Mouse (Mus musculus) limb, embryonic 12.5 days (tissue): ENCODE data around the gene Pax3. TPM values are rescaled to one million over a fixed set of nuclear protein-coding genes. Genes with fewer than 3 reads are reported as not detected.
A peak's percentile ranks its signal among the peaks of the same experiment; 100 is the strongest.

Experiments
- ATAC-seq: fragments of 200-750 bp; cut with Nextera tagmentation; 2 replicates; pipeline ENCODE4 v1.8.0; 2017; ENCODE audit warnings: low read depth, moderate TSS enrichment; ENCODE audit not compliant: insufficient number of reproducible peaks, insufficient read depth, low FRiP score, low TSS enrichment
- H3K27ac ChIP-seq: fragments of 300-500 bp; sonication (generic); 2 replicates; pipeline ENCODE4 v1.5.1; 2016; ENCODE audit warnings: mild to moderate bottlenecking, moderate library complexity
- H3K27me3 ChIP-seq: fragments of 300-500 bp; sonication (generic); 2 replicates; pipeline ENCODE4 v1.6.1; 2016; ENCODE audit warnings: mild to moderate bottlenecking, moderate library complexity
- H3K36me3 ChIP-seq: fragments of 300-500 bp; sonication (generic); 2 replicates; pipeline ENCODE4 v1.6.1; 2016; ENCODE audit warnings: mild to moderate bottlenecking, moderate library complexity
- H3K4me1 ChIP-seq: fragments of 300-500 bp; sonication (generic); replicated peaks from 2 replicates; pipeline ENCODE4 v1.6.1; 2016
- H3K4me2 ChIP-seq: fragments of 300-500 bp; sonication (generic); 2 replicates; pipeline ENCODE4 v1.6.1; 2016; ENCODE audit warnings: mild to moderate bottlenecking, moderate library complexity
- H3K4me3 ChIP-seq: fragments of 300-500 bp; sonication (generic); replicated peaks from 2 replicates; pipeline ENCODE4 v1.5.1; 2016; ENCODE audit warnings: mild to moderate bottlenecking
- H3K9ac ChIP-seq: fragments of 300-500 bp; sonication (generic); replicated peaks from 2 replicates; pipeline ENCODE4 v1.6.1; 2016; ENCODE audit warnings: mild to moderate bottlenecking, moderate library complexity
- H3K9me3 ChIP-seq: fragments of 300-500 bp; sonication (generic); 2 replicates; pipeline ENCODE4 v1.6.1; 2016; ENCODE audit warnings: mild to moderate bottlenecking, moderate library complexity
- WGBS: fragments of 180-500 bp; shearing (Covaris S2); methylation state at CpG from one replicate; pipeline ENCODE4 v1.1.7; 2016; 5-methylcytosine and 5-hydroxymethylcytosine counted together
- polyA plus RNA-seq: library from polyadenylated mRNA; unstranded; fragments of >200 nt; fragmentation: Nextera tagmentation; extraction: Ambion mirVana; gene quantifications from 2 replicates; pipeline ENCODE4 v1.2.1, GENCODE M21; 2016

Gene Pax3
- polyA plus RNA-seq, 1 experiment from 2014 or later = 1.6 TPM

DNA sequence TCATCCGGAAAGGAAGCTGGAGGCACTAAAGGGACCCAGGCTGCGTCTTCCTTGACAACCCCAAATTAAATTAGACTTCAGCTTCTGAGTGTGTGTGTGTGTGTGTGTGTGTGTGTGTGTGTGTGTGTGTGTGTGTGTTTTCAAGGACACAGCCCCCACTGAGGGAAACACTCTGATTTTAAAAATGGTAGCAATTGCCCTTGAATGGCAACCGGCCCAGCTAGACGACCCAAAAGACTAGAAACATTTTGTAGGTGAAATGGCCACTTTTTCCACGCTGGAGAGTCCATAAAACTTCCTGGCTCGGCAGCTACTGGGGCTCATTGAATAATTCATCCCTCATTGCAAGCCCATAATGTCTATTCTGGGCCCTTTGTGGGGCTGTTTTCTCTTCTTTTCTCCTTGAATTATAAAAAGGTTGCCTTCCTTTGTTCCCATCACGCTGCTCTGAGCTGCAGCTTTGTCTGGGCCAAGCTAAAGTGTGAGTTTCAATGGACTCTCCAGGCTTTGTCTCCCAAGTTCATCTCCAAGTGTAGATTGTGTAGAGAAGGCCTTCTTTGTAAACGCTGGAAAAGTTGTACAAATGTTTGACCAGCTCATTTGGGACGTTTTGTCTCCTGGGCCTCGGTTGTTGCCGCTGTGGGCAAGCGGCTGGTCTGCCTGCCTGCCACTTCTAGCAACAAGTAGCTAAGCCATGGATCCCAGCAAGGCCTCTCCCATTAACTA lies 6.4 kb downstream of the Pax3 start:
- Histone ChIP-seq H3K4me1 (peaks cover 18% of the 10 kb centered on the region), H3K9me3 (no peaks in the 10 kb centered on the region), H3K27me3 (peaks cover 91% of the 10 kb centered on the region), H3K9ac (no peak overlapping the region), H3K27ac (no peak overlapping the region), H3K36me3 (no peaks in the 10 kb centered on the region), H3K4me3 (no peak overlapping the region), H3K4me2 (no peak overlapping the region)
- 4% methylated on average over 12 of the region's 12 CpGs for WGBS
- ATAC-seq = no peak

GRCm38 (mm10) chr1:78189501-78190345 lies 7.2 kb downstream of the Pax3 start:
- no peak overlapping the region for H3K27ac ChIP-seq
- no peak for ATAC-seq
- H3K9ac ChIP-seq = peak overlapping the region; percentile 28
- H3K27me3 ChIP-seq = peaks cover 91% of the 10 kb centered on the region
- H3K4me3 ChIP-seq = peak overlapping the region; percentile 39
- no peaks in the 10 kb centered on the region for H3K36me3 ChIP-seq
- H3K4me2 ChIP-seq = peak overlapping the region; percentile 66
- H3K4me1 ChIP-seq = peaks cover 18% of the 10 kb centered on the region
- no peaks in the 10 kb centered on the region for H3K9me3 ChIP-seq
- WGBS = 0% methylated on average over 44 of the region's 47 CpGs

DNA sequence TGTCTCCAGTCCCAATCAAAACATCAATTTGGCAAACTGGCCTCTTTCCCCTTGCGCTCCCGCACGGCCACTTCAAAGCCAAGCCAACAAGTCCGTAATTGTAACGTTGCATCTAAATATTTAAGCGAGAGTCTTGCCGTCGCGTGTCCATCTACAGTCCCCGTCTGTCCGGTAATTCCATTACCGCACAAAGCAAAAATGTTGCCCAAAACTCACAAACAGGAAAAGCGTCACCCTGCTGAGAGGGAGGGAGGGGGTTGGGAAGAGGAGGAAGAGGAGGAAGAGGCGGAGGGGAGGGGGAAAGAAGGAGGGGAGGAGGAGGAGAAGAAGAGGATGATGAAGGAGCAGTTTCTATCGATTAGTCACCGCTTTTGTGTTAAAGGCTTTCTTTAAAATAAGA lies 7.9 kb downstream of the Pax3 start:
- no peak overlapping the region for H3K27ac ChIP-seq
- peak overlapping the region; percentile 66 for H3K4me2 ChIP-seq
- H3K9me3 ChIP-seq = no peaks in the 10 kb centered on the region
- H3K4me3 ChIP-seq = peak overlapping the region; percentile 39
- H3K9ac ChIP-seq = peak overlapping the region; percentile 28; the same call in 1 of the 2 replicates
- ATAC-seq = no peak
- H3K36me3 ChIP-seq = no peaks in the 10 kb centered on the region
- under 1% methylated on average over 16 of the region's 16 CpGs for WGBS
- peaks cover 18% of the 10 kb centered on the region for H3K4me1 ChIP-seq
- peaks cover 85% of the 10 kb centered on the region for H3K27me3 ChIP-seq

DNA sequence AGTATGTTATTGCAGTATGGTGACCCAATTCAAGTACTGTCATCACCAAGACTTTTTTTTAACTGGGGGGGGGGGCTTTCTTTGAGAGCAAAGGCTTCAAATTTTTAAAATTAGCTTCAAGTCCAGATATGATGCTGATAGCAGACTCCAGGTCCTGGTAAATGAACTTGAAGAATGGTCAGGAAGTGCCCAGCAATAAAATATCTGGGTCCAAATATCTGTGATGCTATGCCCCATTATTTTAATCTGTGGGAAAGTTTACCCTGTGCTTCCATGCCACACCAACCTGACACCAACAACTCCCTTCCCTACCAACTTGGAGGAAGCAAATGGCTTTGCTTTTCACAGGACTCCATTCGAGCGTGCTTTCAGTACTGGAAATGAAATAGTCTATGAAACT lies 8.6 kb downstream of the Pax3 start:
- Histone ChIP-seq H3K9ac (no peak overlapping the region), H3K4me3 (no peak overlapping the region), H3K27me3 (peaks cover 79% of the 10 kb centered on the region), H3K36me3 (no peaks in the 10 kb centered on the region), H3K4me1 (peaks cover 12% of the 10 kb centered on the region), H3K4me2 (no peak overlapping the region), H3K27ac (no peak overlapping the region), H3K9me3 (no peaks in the 10 kb centered on the region)
- ATAC-seq = no peak
- WGBS = 1% methylated on average over 2 of the region's 2 CpGs

DNA sequence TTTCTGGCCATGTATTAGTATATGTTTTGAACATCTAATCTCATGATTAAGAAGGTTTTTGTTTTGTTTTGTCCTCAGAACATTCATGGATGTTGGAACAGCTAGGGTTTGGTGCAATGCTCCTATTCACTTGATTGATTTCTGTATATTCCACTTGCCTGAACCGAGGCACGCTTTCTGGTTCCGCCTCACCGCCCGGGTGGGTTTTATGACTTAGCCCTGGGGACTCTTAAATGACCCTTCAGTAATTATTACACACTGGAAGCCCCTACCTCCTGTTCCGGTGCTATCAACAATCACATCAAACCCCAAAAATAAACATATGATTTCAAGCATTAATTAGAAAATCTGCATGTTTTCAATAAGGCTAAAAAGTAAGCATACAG lies 9.2 kb downstream of the Pax3 start:
- no peak overlapping the region for H3K4me3 ChIP-seq
- no peak overlapping the region for H3K4me2 ChIP-seq
- 1% methylated on average over 6 of the region's 6 CpGs for WGBS
- peaks cover 77% of the 10 kb centered on the region for H3K27me3 ChIP-seq
- no peaks in the 10 kb centered on the region for H3K9me3 ChIP-seq
- no peak overlapping the region for H3K9ac ChIP-seq
- no peaks in the 10 kb centered on the region for H3K36me3 ChIP-seq
- no peak for ATAC-seq
- peaks cover 12% of the 10 kb centered on the region for H3K4me1 ChIP-seq
- H3K27ac ChIP-seq = no peak overlapping the region

DNA sequence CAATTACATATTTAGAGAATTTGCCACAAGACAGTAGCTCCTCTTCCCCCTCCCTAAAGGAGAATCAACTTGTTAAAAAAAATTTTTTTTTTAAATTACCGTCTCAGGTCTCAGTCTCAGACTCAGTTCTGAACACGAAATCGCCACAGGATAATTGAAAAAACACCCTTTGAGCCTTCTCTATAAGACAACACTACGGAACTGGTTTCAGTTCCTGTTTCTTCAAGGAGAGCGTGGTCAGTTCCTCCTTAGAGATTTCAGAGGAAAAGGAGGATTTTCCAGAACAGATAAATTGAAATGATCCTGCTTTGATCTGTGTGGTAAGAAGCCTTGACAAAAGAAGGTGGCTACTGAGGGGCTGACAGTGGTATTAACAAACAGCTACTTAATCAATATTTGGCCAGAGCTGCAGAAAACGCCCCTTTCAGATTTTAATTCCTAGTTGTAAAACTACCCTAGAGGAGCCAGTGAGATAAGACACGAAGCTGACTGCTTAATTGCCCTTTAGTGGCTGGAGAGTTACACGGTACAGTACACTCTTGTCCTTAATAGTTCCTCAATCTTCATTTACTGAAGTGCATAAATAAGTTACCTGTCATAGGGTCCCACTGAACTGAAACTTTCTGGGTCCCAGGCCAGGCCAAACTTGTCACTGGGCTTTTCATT lies 9.7 kb downstream of the Pax3 start:
- Histone ChIP-seq H3K4me1 (peaks cover 12% of the 10 kb centered on the region), H3K9ac (no peak overlapping the region), H3K4me2 (no peak overlapping the region), H3K27ac (no peak overlapping the region), H3K36me3 (no peaks in the 10 kb centered on the region), H3K27me3 (peaks cover 77% of the 10 kb centered on the region), H3K9me3 (no peaks in the 10 kb centered on the region), H3K4me3 (no peak overlapping the region)
- no peak for ATAC-seq
- WGBS = under 1% methylated on average over 8 of the region's 8 CpGs

DNA sequence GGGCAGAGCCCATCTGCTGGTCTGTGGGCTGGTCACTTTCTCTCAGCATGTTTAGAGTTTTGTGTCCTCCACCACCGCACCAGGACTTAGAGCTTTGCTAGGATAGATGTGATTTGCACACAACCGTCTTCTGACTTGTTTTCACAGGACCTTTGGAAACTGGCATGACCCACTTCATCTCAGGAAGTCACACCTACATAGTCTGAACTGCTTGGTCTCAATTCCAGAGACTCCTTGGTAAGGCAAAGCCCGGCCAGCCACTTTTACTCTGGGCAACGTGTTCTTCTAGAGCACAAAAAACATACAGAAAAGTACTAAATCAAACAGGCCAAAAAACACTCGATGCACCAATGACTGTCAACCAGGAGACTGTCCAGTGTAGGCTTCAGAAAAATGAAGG lies 14.0 kb downstream of the Pax3 start:
- H3K4me3 ChIP-seq = no peak overlapping the region
- no peak overlapping the region for H3K27ac ChIP-seq
- no peaks in the 10 kb centered on the region for H3K9me3 ChIP-seq
- ATAC-seq = no peak
- WGBS = 56% methylated on average over 5 of the region's 5 CpGs
- H3K4me2 ChIP-seq = no peak overlapping the region
- peaks cover 61% of the 10 kb centered on the region for H3K27me3 ChIP-seq
- no peak overlapping the region for H3K9ac ChIP-seq
- H3K4me1 ChIP-seq = peaks cover 4% of the 10 kb centered on the region
- H3K36me3 ChIP-seq = no peaks in the 10 kb centered on the region

- no peak overlapping the region for H3K9ac ChIP-seq
- H3K36me3 ChIP-seq = no peaks in the 10 kb centered on the region
- H3K9me3 ChIP-seq = no peaks in the 10 kb centered on the region
- H3K27me3 ChIP-seq = peaks cover 57% of the 10 kb centered on the region
- ATAC-seq = no peak
- no peak overlapping the region for H3K4me2 ChIP-seq
- peaks cover 4% of the 10 kb centered on the region for H3K4me1 ChIP-seq
- H3K27ac ChIP-seq = no peak overlapping the region
- 4% methylated on average over 9 of the region's 9 CpGs for WGBS
- H3K4me3 ChIP-seq = no peak overlapping the region
Observed at GRCm38 (mm10) chr1:78181882-78182281, 15.1 kb downstream of the Pax3 start.

DNA sequence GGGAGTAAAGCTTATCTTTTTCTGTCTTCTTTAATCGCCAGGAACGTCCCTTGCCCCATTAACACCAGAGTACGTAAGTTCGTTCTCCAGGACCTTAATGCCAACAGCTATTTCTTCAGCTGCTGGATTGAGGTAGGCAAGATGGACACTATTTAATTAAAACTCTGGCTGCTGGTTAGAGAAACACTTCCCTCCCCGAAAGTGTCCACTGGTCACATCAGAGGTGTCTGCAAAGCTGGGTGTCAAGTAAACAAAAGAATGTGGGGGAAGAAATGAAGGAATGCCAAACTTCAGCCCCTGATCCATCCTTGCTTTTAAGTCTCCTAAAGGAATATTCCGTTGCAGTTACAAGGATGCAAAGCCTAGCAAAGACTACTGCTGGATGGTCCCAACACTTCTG lies 24.6 kb downstream of the Pax3 start:
- Histone ChIP-seq H3K9ac (no peak overlapping the region), H3K9me3 (no peaks in the 10 kb centered on the region), H3K4me1 (peaks cover 6% of the 10 kb centered on the region), H3K4me2 (no peak overlapping the region), H3K4me3 (no peak overlapping the region), H3K27me3 (peaks cover 69% of the 10 kb centered on the region), H3K27ac (no peak overlapping the region), H3K36me3 (no peaks in the 10 kb centered on the region)
- 40% methylated on average over 6 of the region's 6 CpGs for WGBS
- ATAC-seq = no peak

DNA sequence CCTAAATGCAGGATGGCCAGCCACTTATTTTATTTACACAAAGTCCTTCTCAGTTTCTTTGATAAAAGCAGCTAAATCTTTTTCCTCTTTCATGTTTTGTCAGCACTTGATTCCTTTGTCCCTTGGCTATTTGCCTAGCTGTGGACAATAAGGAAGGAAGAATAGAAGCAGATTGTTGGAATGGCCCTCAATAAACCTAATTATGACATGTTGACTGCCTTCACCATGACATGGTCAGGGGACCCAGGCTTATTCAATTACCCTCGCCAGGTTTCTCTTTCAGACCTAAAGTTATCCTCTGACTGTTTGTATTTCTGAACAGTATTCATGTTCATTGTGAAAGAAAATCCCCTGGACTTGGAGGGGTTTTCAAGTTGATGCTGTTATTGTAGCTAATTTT lies 25.3 kb downstream of the Pax3 start:
- peaks cover 12% of the 10 kb centered on the region for H3K4me1 ChIP-seq

GRCm38 (mm10) chr1:78170771-78171170 lies 26.2 kb downstream of the Pax3 start:
- H3K9me3 ChIP-seq = no peaks in the 10 kb centered on the region
- no peaks in the 10 kb centered on the region for H3K36me3 ChIP-seq
- no peak overlapping the region for H3K4me2 ChIP-seq
- no peak overlapping the region for H3K4me3 ChIP-seq
- WGBS = 58% methylated on average over 9 of the region's 9 CpGs
- no peak overlapping the region for H3K9ac ChIP-seq
- peaks cover 59% of the 10 kb centered on the region for H3K27me3 ChIP-seq
- ATAC-seq = no peak
- H3K27ac ChIP-seq = no peak overlapping the region
- peaks cover 12% of the 10 kb centered on the region for H3K4me1 ChIP-seq

More for the DNA sequence above, 25.3 kb downstream of the Pax3 start:
- Histone ChIP-seq H3K4me3 (no peak overlapping the region), H3K27me3 (peaks cover 66% of the 10 kb centered on the region), H3K27ac (no peak overlapping the region), H3K36me3 (no peaks in the 10 kb centered on the region), H3K4me2 (no peak overlapping the region), H3K9me3 (no peaks in the 10 kb centered on the region), H3K9ac (no peak overlapping the region)
- 26% methylated on average over 1 of the region's 1 CpGs for WGBS
- no peak for ATAC-seq
